Mouse (Mus musculus) lung, postnatal 0 days (tissue): ENCODE measurements around the gene Olfr639. TPM values are rescaled to one million over a fixed set of nuclear protein-coding genes. Genes with fewer than 3 reads are reported as not detected.

Experiments used
- polyA plus RNA-seq: library from polyadenylated mRNA; unstranded; fragments of >200 nt; fragmentation: Nextera tagmentation; extraction: Ambion mirVana; gene quantifications from 2 replicates; pipeline ENCODE4 v1.2.1, GENCODE M21; 2015

Olfr639 gene
- polyA plus RNA-seq, 1 experiment from 2014 or later, result not detected

Other genes with a start within 250 kb of the Olfr639 start
- gene Olfr69, start 245.7 kb downstream of the Olfr639 start, polyA plus RNA-seq, result 0.05 TPM in 1 of 2 replicates, not detected in the other
- not detected in 2 replicates for gene Olfr68, start 237.6 kb downstream of the Olfr639 start, polyA plus RNA-seq
- not detected in 2 replicates for gene Olfr67, start 225.5 kb downstream of the Olfr639 start, polyA plus RNA-seq
- 4,793 and 5,487 TPM in 2 replicates for gene Hbb-bt, start 203.3 kb downstream of the Olfr639 start, polyA plus RNA-seq
- gene Hbb-bs, start 189.2 kb downstream of the Olfr639 start, polyA plus RNA-seq, result 19,829 and 23,579 TPM in 2 replicates
- not detected in 2 replicates for gene Hbb-bh2, start 176.8 kb downstream of the Olfr639 start, polyA plus RNA-seq
- gene Hbb-bh1, start 174.1 kb downstream of the Olfr639 start, polyA plus RNA-seq, result 0.27 TPM in 1 of 2 replicates, not detected in the other
- gene Hbb-y, start 164.1 kb downstream of the Olfr639 start, polyA plus RNA-seq, result 11.4 and 11.9 TPM in 2 replicates
- gene Olfr66, start 131.1 kb downstream of the Olfr639 start, polyA plus RNA-seq, result not detected in 2 replicates
- gene Olfr64, start 122.8 kb downstream of the Olfr639 start, polyA plus RNA-seq, result not detected in 2 replicates
- 0.05 TPM in 1 of 2 replicates, not detected in the other for gene Olfr65, start 113.8 kb downstream of the Olfr639 start, polyA plus RNA-seq
- gene Olfr631, start 88.5 kb downstream of the Olfr639 start, polyA plus RNA-seq, result not detected in 2 replicates
- not detected in 2 replicates for gene Olfr632, start 83.0 kb downstream of the Olfr639 start, polyA plus RNA-seq
- gene Olfr633, start 72.9 kb downstream of the Olfr639 start, polyA plus RNA-seq, result not detected in 2 replicates
- gene Olfr635, start 46.2 kb downstream of the Olfr639 start, polyA plus RNA-seq, result not detected in 2 replicates
- not detected in 2 replicates for gene Olfr638, start 18.6 kb downstream of the Olfr639 start, polyA plus RNA-seq
- not detected in 2 replicates for gene Olfr640, start 8.3 kb upstream of the Olfr639 start, polyA plus RNA-seq
- not detected in 2 replicates for gene Olfr641, start 18.1 kb upstream of the Olfr639 start, polyA plus RNA-seq
- not detected in 2 replicates for gene Olfr642, start 35.4 kb upstream of the Olfr639 start, polyA plus RNA-seq
- gene 4930516K23Rik, start 44.1 kb upstream of the Olfr639 start, polyA plus RNA-seq, result not detected in 2 replicates
- not detected in 2 replicates for gene Olfr644, start 54.6 kb upstream of the Olfr639 start, polyA plus RNA-seq
- not detected in 2 replicates for gene Olfr645, start 68.2 kb upstream of the Olfr639 start, polyA plus RNA-seq
- gene Olfr646, start 87.6 kb upstream of the Olfr639 start, polyA plus RNA-seq, result not detected in 2 replicates
- not detected in 2 replicates for gene Ubqln5, start 112.5 kb upstream of the Olfr639 start, polyA plus RNA-seq
- not detected in 2 replicates for gene Olfr643, start 120.1 kb upstream of the Olfr639 start, polyA plus RNA-seq
- not detected in 2 replicates for gene Ubqln3, start 126.0 kb upstream of the Olfr639 start, polyA plus RNA-seq
- not detected in 2 replicates for gene Ubqlnl, start 133.3 kb upstream of the Olfr639 start, polyA plus RNA-seq
- not detected in 2 replicates for gene Olfm5, start 147.5 kb upstream of the Olfr639 start, polyA plus RNA-seq
- gene Olfr648, start 166.1 kb upstream of the Olfr639 start, polyA plus RNA-seq, result 0.13 TPM in 1 of 2 replicates, not detected in the other
- not detected in 2 replicates for gene Olfr649, start 178.7 kb upstream of the Olfr639 start, polyA plus RNA-seq
- gene Trim6, start 201.5 kb upstream of the Olfr639 start, polyA plus RNA-seq, result 0.61 and 1.1 TPM in 2 replicates
- 6.5 and 7.3 TPM in 2 replicates for gene Trim34a, start 227.2 kb upstream of the Olfr639 start, polyA plus RNA-seq